Comparison of ENCODE assay signal across 1 mouse cellular context in genomic region chr1:58722115-58722938, GRCm38 (mm10).
TF ChIP-seq lines count a peak whose summit lies in the region.

No protein-coding gene starts in this region.

TF ChIP-seq in CH12.LX, 34 proteins besides CTCF, POLR2A, EP300 and RAD21 (continued from another document):
- TF ChIP-seq E2F4 (IDR thresholded peaks at IDR 0.05; ENCODE audit: insufficient replicate concordance, low read depth, low read length): no peak
- TF ChIP-seq MAZ (IDR thresholded peaks at IDR 0.05; ENCODE audit: low read depth, low read length): peak; percentile 83; the same call in 1 of the 2 replicates
- no peak for TF ChIP-seq USF1 (IDR thresholded peaks at IDR 0.05; ENCODE audit: low read depth, low read length)
- TF ChIP-seq MXI1 (IDR thresholded peaks at IDR 0.05; ENCODE audit: low read depth, low read length): peak; percentile 79
- TF ChIP-seq ZC3H11A (IDR thresholded peaks at IDR 0.05; ENCODE audit: low read depth, low read length): no peak
- peak; percentile 97 for TF ChIP-seq MEF2A (IDR thresholded peaks at IDR 0.05; ENCODE audit: borderline replicate concordance, low read depth, low read length)
- peak; percentile 27 for TF ChIP-seq MYC (IDR thresholded peaks at IDR 0.05; ENCODE audit: low read depth, low read length)
- TF ChIP-seq SMC3 (IDR thresholded peaks at IDR 0.05; ENCODE audit: low read depth, low read length): no peak
- no peak for TF ChIP-seq NRF1 (IDR thresholded peaks at IDR 0.05; ENCODE audit: low read depth, low read length)
- no peak for TF ChIP-seq PAX5 (IDR thresholded peaks at IDR 0.05; ENCODE audit: low read length)
- TF ChIP-seq ZNF384 (IDR thresholded peaks at IDR 0.05; ENCODE audit: low read depth, low read length): peak; percentile 29
- peak; percentile 85 for TF ChIP-seq SIN3A (IDR thresholded peaks at IDR 0.05; ENCODE audit: low read length)
- peak; percentile 63 for TF ChIP-seq JUND (conservative IDR thresholded peaks at IDR 0.05; ENCODE audit: low read depth, low read length)
- TF ChIP-seq ZMIZ1 (IDR thresholded peaks at IDR 0.05; ENCODE audit: low read depth, low read length): 0 out of 2 replicates have a peak, but pooled peaks have one; percentile 59
- peak; percentile 88 for TF ChIP-seq IRF4 (IDR thresholded peaks at IDR 0.05; ENCODE audit: low read depth, low read length)
- TF ChIP-seq CHD1 (IDR thresholded peaks at IDR 0.05; ENCODE audit: low read depth, low read length): peak; percentile 92; the same call in 1 of the 2 replicates
- 0 out of 2 replicates have a peak, but pooled peaks have one; percentile 51 for TF ChIP-seq MAFK (IDR thresholded peaks at IDR 0.05; ENCODE audit: insufficient replicate concordance, low read length)
- TF ChIP-seq JUN (IDR thresholded peaks at IDR 0.05; ENCODE audit: insufficient read depth, low read depth, low read length): peak; percentile 80
- peak; percentile 91 for TF ChIP-seq ETS1 (conservative IDR thresholded peaks at IDR 0.05; ENCODE audit: low read depth, low read length)
- no peak for TF ChIP-seq HCFC1 (IDR thresholded peaks at IDR 0.05; ENCODE audit: low read depth, low read length)
- no peak for TF ChIP-seq USF2 (conservative IDR thresholded peaks at IDR 0.05; ENCODE audit: low read depth, low read length)
TF ChIP-seq in CH12.LX: peak in this region for 21.
